Mouse (Mus musculus) midbrain, embryonic 10.5 days (tissue): ENCODE data around the gene Gsk3b. TPM values are rescaled to one million over a fixed set of nuclear protein-coding genes. Genes with fewer than 3 reads are reported as not detected.
"Not testable (repeated sequence)": the region's sequence is repeated elsewhere in the genome, so short reads cannot be mapped to it uniquely, and the experiment has no call there.

Source experiments
- DNase-seq: peaks from one replicate; pipeline ENCODE4 v3.0.0-alpha.2; 2017; ENCODE audit warnings: low spot score
- H3K27ac ChIP-seq: fragments of 300-500 bp; sonication (generic); replicated peaks from 2 replicates; pipeline ENCODE4 v1.5.1; 2016; ENCODE audit warnings: mild to moderate bottlenecking
- H3K27me3 ChIP-seq: fragments of 300-500 bp; sonication (generic); 2 replicates; pipeline ENCODE4 v1.6.1; 2016; ENCODE audit warnings: low read depth, mild to moderate bottlenecking; ENCODE audit not compliant: poor library complexity, severe bottlenecking
- H3K36me3 ChIP-seq: fragments of 300-500 bp; sonication (generic); 2 replicates; pipeline ENCODE4 v1.6.1; 2016; ENCODE audit warnings: mild to moderate bottlenecking, moderate library complexity
- H3K4me1 ChIP-seq: fragments of 300-500 bp; sonication (generic); 2 replicates; pipeline ENCODE4 v1.6.1; 2016
- H3K4me3 ChIP-seq: fragments of 300-500 bp; sonication (generic); 2 replicates; pipeline ENCODE4 v1.5.1; 2016; ENCODE audit warnings: mild to moderate bottlenecking, moderate library complexity
- H3K9me3 ChIP-seq: fragments of 300-500 bp; sonication (generic); replicated peaks from 2 replicates; pipeline ENCODE4 v1.6.1; 2016; ENCODE audit warnings: mild to moderate bottlenecking
- WGBS: fragments of 180-500 bp; shearing (Covaris S2); methylation state at CpG from one replicate; pipeline ENCODE4 v1.1.7; 2016; 5-methylcytosine and 5-hydroxymethylcytosine counted together
- polyA plus RNA-seq: library from polyadenylated mRNA; unstranded; fragments of >200 nt; fragmentation: Nextera tagmentation; extraction: Ambion mirVana; gene quantifications from 2 replicates; pipeline ENCODE4 v1.2.1, GENCODE M21; 2016

Gene Gsk3b
- polyA plus RNA-seq, 1 experiment from 2014 or later: 72.9 TPM

DNA sequence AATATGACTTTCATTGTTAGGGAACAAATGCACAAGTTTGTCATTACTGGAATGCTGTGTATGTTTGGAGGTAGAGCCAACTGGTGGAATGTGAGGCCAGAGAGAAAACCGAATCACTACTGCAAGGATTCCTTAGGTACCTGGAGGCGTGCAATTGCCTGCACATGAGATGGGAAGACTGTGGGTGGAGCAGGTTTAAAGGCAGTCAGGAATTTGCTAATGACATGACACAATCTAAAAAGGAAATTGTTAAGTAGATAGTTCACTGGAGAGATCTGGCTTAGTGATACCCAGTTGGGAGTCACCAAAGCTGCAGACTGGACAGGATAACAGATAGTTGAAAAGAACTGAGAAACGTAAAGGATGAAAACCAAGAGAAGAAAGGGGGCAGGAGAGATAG is 73.2 kb downstream of the Gsk3b start:
- 87% methylated on average over 3 of the region's 3 CpGs for WGBS
- H3K27ac ChIP-seq: no peak overlapping the region
- no peaks in the 10 kb centered on the region for H3K4me1 ChIP-seq

DNA sequence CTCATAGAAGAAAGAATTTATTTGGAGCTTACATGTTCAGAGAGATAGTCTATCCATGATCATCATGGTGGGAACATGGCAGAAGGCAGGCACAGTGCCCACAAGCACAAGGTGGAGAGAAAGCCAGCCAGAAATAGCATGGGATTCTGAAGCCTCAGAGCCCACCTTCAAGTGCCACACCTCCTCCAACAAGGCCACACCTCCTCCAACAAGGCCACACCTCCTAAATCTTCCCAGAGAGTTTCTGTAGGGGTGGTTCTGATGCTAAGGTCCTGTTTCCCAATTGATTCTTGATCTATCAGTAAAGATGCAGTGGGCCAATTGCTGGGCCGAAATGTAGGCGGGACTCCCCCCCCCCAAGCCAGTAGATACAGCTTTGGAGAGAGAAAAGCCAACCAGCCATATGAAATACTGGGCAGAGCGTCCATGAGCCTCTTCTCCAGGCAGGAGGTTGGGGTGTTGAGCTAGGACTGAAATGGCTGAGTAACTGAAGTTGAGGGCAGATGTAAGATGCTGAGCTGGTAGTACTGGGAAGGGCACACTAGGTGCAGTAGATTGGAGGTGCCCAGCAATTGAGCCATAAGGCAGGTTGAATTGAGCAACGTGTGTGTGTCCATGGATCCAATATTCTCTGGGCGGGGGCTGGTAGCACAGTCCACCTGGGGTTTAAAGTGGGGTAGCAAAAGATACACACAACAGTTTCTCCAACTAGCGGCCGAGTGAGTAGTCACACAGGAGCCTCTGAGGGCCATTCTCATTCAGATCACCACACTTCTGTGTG is 76.2 kb downstream of the Gsk3b start:
- 95% methylated on average over 7 of the region's 7 CpGs for WGBS
- no peak overlapping the region for H3K27ac ChIP-seq
- H3K4me1 ChIP-seq: no peaks in the 10 kb centered on the region
- DNase-seq: no peak
- H3K27me3 ChIP-seq: no peaks in the 10 kb centered on the region
- no peak overlapping the region for H3K4me3 ChIP-seq
- peaks cover 22% of the 10 kb centered on the region for H3K36me3 ChIP-seq
- no peaks in the 10 kb centered on the region for H3K9me3 ChIP-seq

More for the DNA sequence above, 73.2 kb downstream of the Gsk3b start:
- H3K27me3 ChIP-seq: no peaks in the 10 kb centered on the region
- no peak overlapping the region for H3K4me3 ChIP-seq
- no peak for DNase-seq
- H3K36me3 ChIP-seq: peaks cover 26% of the 10 kb centered on the region
- H3K9me3 ChIP-seq: no peaks in the 10 kb centered on the region

DNA sequence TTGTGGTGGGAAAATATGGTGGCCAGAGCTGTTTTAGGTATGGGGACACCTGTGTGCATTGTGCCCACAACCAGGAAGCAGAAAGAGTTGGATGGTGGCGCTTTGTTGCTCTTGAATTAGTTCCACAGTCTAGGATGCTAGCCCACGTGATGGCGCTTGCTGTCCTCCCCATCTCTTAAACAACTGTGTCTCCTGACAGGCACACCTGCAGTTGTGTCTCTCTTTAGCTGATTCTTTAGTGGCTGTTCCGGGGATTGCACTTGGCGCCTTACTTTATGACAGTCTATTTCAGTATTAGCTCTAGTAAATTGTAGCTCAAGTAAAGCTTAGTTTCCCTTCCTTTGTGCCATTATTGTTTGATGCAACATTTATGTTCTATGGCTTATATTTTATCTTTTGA is 80.2 kb downstream of the Gsk3b start:
- Histone ChIP-seq H3K4me1 (no peaks in the 10 kb centered on the region), H3K4me3 (no peak overlapping the region), H3K27ac (no peak overlapping the region), H3K27me3 (no peaks in the 10 kb centered on the region), H3K36me3 (peaks cover 38% of the 10 kb centered on the region), H3K9me3 (no peaks in the 10 kb centered on the region)
- no peak for DNase-seq
- 93% methylated on average over 5 of the region's 5 CpGs for WGBS

DNA sequence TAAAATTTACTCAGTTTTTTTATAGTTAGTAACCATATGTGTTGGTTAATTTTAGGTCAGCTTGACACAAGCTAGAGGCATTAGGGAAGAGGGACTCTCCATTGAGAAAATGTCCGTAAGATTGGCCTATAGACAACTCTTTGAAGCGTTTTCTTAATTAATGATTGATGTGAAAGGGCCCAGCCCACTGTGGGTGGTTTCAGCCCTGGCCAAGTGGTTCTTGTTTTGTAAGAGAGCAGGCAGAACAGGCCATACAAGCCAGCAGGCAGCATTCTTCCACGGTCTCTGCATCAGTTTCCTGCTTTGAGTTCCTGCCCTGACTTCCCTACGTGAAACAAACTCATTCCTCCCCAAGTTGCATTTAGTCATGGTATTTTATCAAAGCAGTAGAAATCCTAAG is 90.3 kb downstream of the Gsk3b start:
- Histone ChIP-seq H3K27me3 (no peaks in the 10 kb centered on the region), H3K36me3 (peaks cover 64% of the 10 kb centered on the region), H3K4me3 (no peak overlapping the region), H3K4me1 (no peaks in the 10 kb centered on the region), H3K27ac (no peak overlapping the region), H3K9me3 (no peaks in the 10 kb centered on the region)
- no peak for DNase-seq
- WGBS: 91% methylated on average over 4 of the region's 4 CpGs

DNA sequence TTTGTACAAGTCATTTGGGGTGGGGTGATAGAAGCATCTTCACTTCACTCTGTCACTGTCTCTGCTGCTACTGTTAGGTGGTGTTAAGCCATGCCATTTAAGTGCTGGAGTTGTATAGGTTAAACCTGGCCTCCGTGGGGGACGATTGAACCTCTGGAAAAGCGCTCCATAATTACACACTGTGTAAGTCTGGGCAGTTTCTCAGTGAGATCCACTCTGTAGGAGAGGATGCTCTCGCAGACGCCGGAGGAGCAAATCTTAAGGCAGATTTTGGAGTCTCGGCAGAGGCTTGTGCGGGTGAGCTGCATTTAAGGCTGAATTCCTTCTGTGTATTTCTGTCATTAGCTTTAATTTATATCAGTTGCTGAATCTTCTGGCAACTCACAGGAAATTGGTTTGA is 92.6 kb downstream of the Gsk3b start:
- 95% methylated on average over 8 of the region's 8 CpGs for WGBS
- peaks cover 69% of the 10 kb centered on the region for H3K36me3 ChIP-seq
- no peak for DNase-seq
- H3K27me3 ChIP-seq: no peaks in the 10 kb centered on the region
- H3K9me3 ChIP-seq: no peaks in the 10 kb centered on the region
- no peak overlapping the region for H3K27ac ChIP-seq
- H3K4me1 ChIP-seq: no peaks in the 10 kb centered on the region
- H3K4me3 ChIP-seq: no peak overlapping the region

DNA sequence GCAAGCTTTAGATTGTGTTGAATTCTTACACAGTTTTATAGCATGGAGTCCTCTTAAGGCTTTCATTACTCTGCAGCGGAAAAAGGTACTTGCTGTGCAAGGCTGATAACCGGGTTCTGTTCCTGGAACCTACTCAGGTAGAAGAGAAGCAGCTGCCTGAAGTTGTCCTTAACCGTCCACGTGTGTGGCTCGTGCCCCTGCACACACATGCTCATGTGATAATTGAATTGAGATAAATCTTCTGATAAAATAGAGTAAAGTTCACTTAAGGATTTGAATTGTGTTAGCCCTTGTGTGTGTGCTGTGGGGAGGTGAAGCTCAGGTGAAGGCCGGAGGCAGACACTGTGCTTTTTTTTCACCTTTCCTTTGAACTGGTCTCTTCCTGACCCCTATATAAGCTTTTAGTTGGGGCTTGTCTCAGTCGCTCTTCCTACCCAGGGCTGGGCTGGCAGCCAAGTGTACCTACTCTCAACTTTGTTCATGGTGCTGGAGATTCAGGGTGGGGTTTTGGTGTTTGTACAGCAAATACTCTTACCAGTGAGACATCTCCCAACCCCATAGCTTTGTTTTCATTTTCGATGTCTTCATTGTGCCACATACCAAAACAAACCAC is 96.0 kb downstream of the Gsk3b start:
- Histone ChIP-seq H3K4me1 (no peaks in the 10 kb centered on the region), H3K27ac (no peak overlapping the region), H3K27me3 (no peaks in the 10 kb centered on the region), H3K36me3 (peaks cover 72% of the 10 kb centered on the region), H3K4me3 (no peak overlapping the region), H3K9me3 (no peaks in the 10 kb centered on the region)
- DNase-seq: no peak
- 94% methylated on average over 8 of the region's 8 CpGs for WGBS

DNA sequence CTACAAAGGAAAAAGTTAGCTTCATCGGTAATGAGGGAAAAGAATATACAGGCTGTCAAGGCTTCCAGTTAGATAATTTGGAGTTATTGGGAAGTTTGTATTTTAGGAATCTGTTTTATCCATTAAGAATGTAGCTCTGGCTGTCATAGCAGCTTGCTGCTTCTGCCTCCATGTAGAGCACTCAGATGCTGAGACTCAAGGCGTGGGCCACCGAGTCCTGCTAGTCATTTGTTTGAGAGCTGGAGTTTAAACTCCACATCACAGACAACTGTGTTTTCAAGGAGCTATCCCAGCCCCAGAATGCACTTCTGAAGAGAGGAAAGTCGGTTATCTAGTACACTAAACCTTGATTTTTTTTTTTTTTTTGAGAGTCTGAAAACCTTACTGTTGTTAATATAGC is 101.2 kb downstream of the Gsk3b start:
- Histone ChIP-seq H3K27ac (no peak overlapping the region), H3K9me3 (no peaks in the 10 kb centered on the region), H3K27me3 (no peaks in the 10 kb centered on the region), H3K4me1 (no peaks in the 10 kb centered on the region), H3K36me3 (peaks cover 89% of the 10 kb centered on the region), H3K4me3 (no peak overlapping the region)
- WGBS: 92% methylated on average over 4 of the region's 4 CpGs
- no peak for DNase-seq

DNA sequence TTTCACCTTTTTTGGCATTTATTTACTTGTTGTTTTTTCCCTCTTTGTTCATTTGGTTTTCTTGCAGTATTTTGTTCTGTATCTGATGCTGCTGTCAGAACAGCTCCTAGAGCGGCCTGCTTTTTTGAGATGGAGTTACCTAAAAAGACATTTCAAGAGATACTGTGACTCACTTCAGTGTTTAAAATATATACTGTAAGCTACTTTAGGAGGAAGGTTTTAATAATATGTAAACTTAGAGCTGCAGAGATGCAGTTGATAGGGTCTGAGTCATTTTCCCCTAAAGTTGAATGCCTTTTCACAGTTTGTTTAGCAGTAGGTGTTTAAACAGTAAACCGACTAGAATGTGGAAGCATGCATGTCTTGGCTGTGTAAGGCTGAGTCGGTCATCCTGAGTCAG is 101.7 kb downstream of the Gsk3b start:
- Histone ChIP-seq H3K27me3 (no peaks in the 10 kb centered on the region), H3K4me3 (no peak overlapping the region), H3K36me3 (peaks cover 90% of the 10 kb centered on the region), H3K4me1 (no peaks in the 10 kb centered on the region), H3K9me3 (no peaks in the 10 kb centered on the region), H3K27ac (no peak overlapping the region)
- 94% methylated on average over 3 of the region's 3 CpGs for WGBS
- DNase-seq: no peak

DNA sequence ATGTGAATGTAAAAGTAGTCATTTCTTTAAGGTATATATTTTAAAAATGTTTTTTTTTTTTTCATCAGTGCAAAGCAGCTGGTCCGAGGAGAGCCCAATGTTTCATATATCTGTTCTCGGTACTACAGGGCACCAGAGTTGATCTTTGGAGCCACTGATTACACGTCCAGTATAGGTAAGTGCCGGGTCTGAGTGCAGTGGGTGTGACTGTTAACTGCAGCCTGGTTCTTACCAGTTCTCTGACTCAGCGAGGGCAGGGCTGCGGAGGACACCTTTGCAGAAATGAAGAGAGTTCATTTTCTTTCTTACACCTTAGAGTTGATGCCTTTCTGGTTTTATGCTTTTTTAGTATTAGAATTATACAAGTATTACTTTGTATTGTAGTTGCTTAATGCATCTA is 102.7 kb downstream of the Gsk3b start:
- Histone ChIP-seq H3K27me3 (no peaks in the 10 kb centered on the region), H3K36me3 (peaks cover 95% of the 10 kb centered on the region), H3K9me3 (no peaks in the 10 kb centered on the region), H3K4me1 (no peaks in the 10 kb centered on the region), H3K27ac (no peak overlapping the region), H3K4me3 (no peak overlapping the region)
- no peak for DNase-seq
- WGBS: 92% methylated on average over 6 of the region's 6 CpGs

DNA sequence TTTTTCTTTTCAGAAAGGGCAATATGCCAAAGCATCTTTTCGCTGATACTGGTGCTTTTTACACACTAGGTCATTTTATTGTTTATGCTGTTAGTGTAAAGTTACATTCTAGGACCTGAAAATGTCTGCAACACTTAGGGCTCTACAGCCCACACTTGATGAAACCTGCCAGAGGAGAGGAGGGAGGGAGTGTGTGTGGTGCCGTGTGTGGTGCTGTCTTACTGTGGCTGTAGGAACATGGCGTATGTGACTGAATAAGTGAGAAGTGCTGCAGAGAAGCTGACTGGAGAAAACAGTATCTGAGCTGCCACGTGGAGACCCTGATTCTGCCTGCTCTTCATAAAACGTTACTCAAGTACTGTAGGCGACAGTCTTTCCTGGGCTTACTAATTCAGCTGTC is 103.8 kb downstream of the Gsk3b start:
- DNase-seq: no peak
- no peaks in the 10 kb centered on the region for H3K9me3 ChIP-seq
- H3K4me1 ChIP-seq: no peaks in the 10 kb centered on the region
- 92% methylated on average over 6 of the region's 6 CpGs for WGBS
- no peak overlapping the region for H3K27ac ChIP-seq
- H3K27me3 ChIP-seq: no peaks in the 10 kb centered on the region
- no peak overlapping the region for H3K4me3 ChIP-seq
- peaks cover 93% of the 10 kb centered on the region for H3K36me3 ChIP-seq

DNA sequence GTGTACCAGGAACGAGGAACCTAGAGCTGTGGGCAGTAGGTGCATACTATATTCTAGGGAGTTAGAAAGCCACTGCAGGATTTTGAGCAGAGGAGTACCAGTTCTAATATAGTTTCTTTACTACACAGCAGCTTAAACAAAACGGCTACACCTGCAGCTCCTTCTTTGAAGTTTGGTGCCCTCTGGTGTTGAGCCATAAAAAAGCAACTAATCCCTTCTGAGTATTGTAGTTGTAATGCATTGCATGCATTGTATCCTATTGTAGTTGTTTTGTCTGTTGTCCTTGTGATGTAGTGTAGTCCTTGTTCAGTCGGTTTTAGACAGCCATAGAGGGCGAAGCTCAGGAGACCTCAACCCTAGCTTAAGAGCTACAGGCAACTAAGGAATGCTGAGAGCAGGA is 108.5 kb downstream of the Gsk3b start:
- 72% methylated on average over 4 of the region's 4 CpGs for WGBS
- Histone ChIP-seq H3K36me3 (peaks cover 73% of the 10 kb centered on the region), H3K9me3 (no peaks in the 10 kb centered on the region), H3K4me3 (no peak overlapping the region), H3K27me3 (no peaks in the 10 kb centered on the region), H3K4me1 (no peaks in the 10 kb centered on the region), H3K27ac (no peak overlapping the region)
- DNase-seq: peak; percentile 17

DNA sequence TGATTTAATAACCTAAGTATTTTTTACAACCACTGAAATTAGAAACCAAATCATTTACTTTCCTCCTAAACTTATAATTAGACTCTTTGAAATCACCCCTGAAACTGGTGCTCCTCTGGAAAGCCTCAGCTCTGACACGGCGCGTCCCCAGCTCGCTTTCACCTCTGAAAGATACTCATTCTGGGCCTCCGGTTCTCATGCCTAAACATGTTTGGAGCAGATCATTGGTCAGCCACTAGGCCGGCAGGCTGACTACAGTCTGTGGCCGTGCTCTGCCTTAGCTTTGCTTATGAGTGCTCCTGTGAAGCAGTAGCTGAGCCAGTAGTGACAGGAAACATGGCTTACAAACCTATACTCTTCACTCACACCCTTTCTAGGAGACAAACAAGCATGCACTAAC is 116.5 kb downstream of the Gsk3b start:
- H3K9me3 ChIP-seq: no peaks in the 10 kb centered on the region
- DNase-seq: no peak
- H3K36me3 ChIP-seq: peaks cover 67% of the 10 kb centered on the region
- 95% methylated on average over 7 of the region's 7 CpGs for WGBS
- no peaks in the 10 kb centered on the region for H3K27me3 ChIP-seq
- no peaks in the 10 kb centered on the region for H3K4me1 ChIP-seq
- H3K4me3 ChIP-seq: no peak overlapping the region
- no peak overlapping the region for H3K27ac ChIP-seq

DNA sequence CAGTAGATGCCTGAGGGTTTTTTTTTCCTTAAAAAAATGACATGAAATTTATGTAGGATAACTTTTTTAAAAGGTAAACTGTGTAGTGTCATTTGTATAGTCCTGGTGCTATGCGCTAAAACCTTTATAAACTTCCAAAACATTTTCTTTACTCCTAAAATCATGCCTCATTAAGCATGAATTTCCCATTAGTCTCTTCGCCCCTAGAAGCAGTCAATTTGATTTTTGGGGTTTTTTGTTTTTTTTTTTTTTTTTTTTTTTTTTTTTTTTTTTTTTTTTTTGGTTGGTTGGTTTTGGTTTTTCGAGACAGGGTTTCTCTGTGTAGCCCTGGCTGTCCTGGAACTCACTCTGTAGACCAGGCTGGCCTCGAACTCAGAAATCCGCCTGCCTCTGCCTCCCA is 133.7 kb downstream of the Gsk3b start:
- H3K4me3 ChIP-seq, H3K27ac ChIP-seq, H3K9me3 ChIP-seq, H3K4me1 ChIP-seq, DNase-seq, H3K27me3 ChIP-seq: not testable (repeated sequence)
- peaks cover 81% of the 10 kb centered on the region for H3K36me3 ChIP-seq
- WGBS: 98% methylated on average over 4 of the region's 5 CpGs
